Mouse (Mus musculus) liver, adult 2 months (tissue): ENCODE data around the gene Vmp1. TPM values are rescaled to one million over a fixed set of nuclear protein-coding genes. Genes with fewer than 3 reads are reported as not detected.

Experiments used
- DNase-seq: peaks from one replicate; pipeline ENCODE4 v3.0.0-alpha.2; 2011; ENCODE audit warnings: low read depth, low spot score; ENCODE audit errors: extremely low read depth
- H3K27ac ChIP-seq: fragments of 200-500 bp; replicated peaks from 2 replicates; pipeline ENCODE4 v1.5.1; 2012; ENCODE audit warnings: low read depth, mild to moderate bottlenecking, control low read depth, inconsistent platforms, low read length; ENCODE audit not compliant: insufficient read depth
- H3K27me3 ChIP-seq: fragments of 200-500 bp; 2 replicates; pipeline ENCODE4 v1.6.1; 2012; ENCODE audit warnings: mild to moderate bottlenecking, moderate library complexity, low read length, inconsistent platforms; ENCODE audit not compliant: control insufficient read depth, insufficient read depth
- H3K36me3 ChIP-seq: fragments of 200-500 bp; 2 replicates; pipeline ENCODE4 v1.6.1; 2012; ENCODE audit warnings: low read length, inconsistent platforms; ENCODE audit not compliant: control insufficient read depth, insufficient read depth
- H3K4me1 ChIP-seq: fragments of 200-500 bp; 2 replicates; pipeline ENCODE4 v1.6.1; 2011; ENCODE audit warnings: low read length; ENCODE audit not compliant: control insufficient read depth, insufficient read depth
- H3K4me3 ChIP-seq: fragments of 200-500 bp; 2 replicates; pipeline ENCODE4 v1.5.1; 2011; ENCODE audit warnings: low read depth, mild to moderate bottlenecking, control low read depth, low read length, moderate library complexity; ENCODE audit not compliant: insufficient read depth
- H3K79me2 ChIP-seq: fragments of 200-500 bp; 2 replicates; pipeline ENCODE4 v1.6.1; 2012; ENCODE audit warnings: inconsistent platforms, mild to moderate bottlenecking, low read length, moderate library complexity; ENCODE audit not compliant: control insufficient read depth, insufficient read depth
- H3K9ac ChIP-seq: fragments of 200-500 bp; 2 replicates; pipeline ENCODE4 v1.6.1; 2012; ENCODE audit warnings: low read depth, mild to moderate bottlenecking, control low read depth, inconsistent platforms, low read length
- CTCF ChIP-seq: fragments of 200-500 bp; IDR thresholded peaks from 2 replicates; pipeline ENCODE4 v1.5.1; 2011; ENCODE audit warnings: low read depth, low read length, control low read depth
- POLR2A ChIP-seq: fragments of 200-500 bp; IDR thresholded peaks from 2 replicates; pipeline ENCODE4 v1.6.1; 2011; ENCODE audit warnings: low read length, control low read depth; ENCODE audit not compliant: insufficient read depth; ENCODE audit errors: extremely low read depth
- WGBS: fragments of 180-500 bp; shearing (Covaris S2); methylation state at CpG from one replicate; pipeline ENCODE4 v1.1.7; 2018; 5-methylcytosine and 5-hydroxymethylcytosine counted together
- polyA plus RNA-seq: library from polyadenylated mRNA; depleted of rRNA; stranded (reverse); fragments of >200 nt; gene quantifications from 2 replicates; pipeline ENCODE4 v1.2.3, GENCODE M21; 2012
- total RNA-seq: library from RNA; depleted of rRNA; stranded (reverse); fragments of >200 nt; gene quantifications from 2 replicates; pipeline ENCODE4 v1.2.3, GENCODE M21; 2014

Vmp1 gene
- total and polyA plus RNA-seq, 2 experiments: 37.8 to 93.6 TPM

DNA sequence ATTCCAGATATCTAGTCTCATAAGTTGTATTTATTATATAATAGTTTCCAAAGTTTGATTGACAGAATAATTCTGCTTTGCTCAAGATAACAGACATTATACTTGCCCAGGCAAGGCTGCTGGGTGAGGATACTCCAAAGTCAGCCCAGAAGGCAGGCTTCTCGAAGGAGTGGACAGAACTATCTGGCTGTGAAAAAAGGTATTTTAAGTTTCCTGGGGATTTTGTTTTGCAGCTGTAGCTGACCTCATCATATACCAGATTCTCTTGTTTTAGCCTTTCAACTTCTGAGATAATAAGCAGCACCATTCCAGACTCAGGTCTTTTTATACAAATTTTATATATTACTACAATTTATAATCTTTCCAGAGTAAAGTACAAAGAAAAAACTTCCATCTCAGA lies 34.1 kb downstream of the Vmp1 start:
- TF ChIP-seq POLR2A: no peak
- no peak for TF ChIP-seq CTCF
- H3K4me1 ChIP-seq: peaks cover 2% of the 10 kb centered on the region; the same call in 1 of the 2 replicates
- no peaks in the 10 kb centered on the region for H3K27me3 ChIP-seq
- DNase-seq: no peak
- H3K4me3 ChIP-seq: no peak overlapping the region
- H3K9ac ChIP-seq: no peak overlapping the region
- peaks cover 6% of the 10 kb centered on the region; the same call in 1 of the 2 replicates for H3K79me2 ChIP-seq
- 93% methylated on average over 1 of the region's 1 CpGs for WGBS
- H3K27ac ChIP-seq: no peak overlapping the region
- H3K36me3 ChIP-seq: peaks cover 19% of the 10 kb centered on the region

DNA sequence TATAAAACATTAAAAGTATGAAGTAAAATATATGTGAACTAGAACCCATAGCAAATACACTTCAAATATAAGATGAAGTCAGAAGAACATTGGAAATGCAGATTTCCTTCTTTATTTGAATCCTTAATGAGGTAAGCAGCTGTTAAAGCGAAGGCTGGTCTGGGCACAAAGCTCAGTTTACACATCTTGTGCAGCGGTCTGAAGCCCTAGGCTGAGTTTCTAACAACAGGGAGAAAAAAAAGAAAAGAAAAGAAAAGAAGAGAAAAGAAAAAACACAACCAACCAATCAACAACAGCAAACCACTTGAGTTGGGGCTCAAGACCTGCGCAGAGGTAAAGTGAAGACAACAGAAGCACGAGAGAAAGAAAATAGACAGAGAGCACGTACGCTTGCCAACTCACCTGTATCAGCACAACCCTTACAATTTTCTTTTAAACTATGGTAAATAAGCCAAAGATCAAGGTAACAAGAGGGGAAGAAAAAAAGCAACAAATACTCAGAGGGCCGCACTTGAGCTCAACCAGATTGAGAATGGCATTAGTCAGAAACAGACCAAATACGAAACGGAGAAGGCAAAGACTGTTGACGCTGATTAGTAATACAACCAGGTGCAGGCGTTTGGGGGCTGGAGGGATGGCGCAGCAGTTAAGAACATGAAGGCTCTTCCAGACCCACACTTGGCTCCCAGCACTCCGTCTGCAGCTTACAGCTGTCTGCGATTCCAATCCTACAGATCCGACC lies 35.8 kb downstream of the Vmp1 start:
- TF ChIP-seq POLR2A: no peak
- TF ChIP-seq CTCF: no peak
- 95% methylated on average over 15 of the region's 15 CpGs for WGBS

DNA sequence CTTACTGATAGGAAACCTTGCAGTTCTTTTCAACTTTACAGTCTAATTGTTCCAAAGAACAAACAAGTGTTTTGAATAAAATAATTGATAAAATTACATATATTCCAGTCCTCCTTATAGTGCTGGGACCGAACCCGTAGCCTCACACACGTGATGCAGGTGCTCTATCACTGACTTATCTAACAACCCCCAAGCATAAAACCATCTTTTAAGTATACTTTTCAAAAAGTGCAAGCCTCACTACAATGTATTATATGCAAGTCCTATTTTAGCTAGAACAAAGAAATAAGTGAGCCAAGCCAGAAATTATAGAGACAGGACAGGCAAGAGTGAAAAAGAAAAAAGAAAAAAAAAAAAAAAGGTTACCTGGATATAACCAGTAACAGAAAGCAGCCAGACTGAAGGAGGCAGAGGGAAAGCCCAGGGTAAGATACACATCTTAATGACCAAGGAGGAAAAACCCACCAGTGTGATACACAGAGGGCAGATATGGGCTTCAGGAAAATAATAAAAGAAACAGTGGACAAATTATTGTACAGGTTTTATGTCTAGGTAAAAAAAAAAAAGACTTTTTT lies 36.7 kb downstream of the Vmp1 start:
- WGBS: 94% methylated on average over 3 of the region's 3 CpGs
- no peak for TF ChIP-seq POLR2A
- TF ChIP-seq CTCF: no peak
- no peaks in the 10 kb centered on the region for H3K4me1 ChIP-seq
- no peak overlapping the region for H3K4me3 ChIP-seq
- H3K79me2 ChIP-seq: peaks cover 6% of the 10 kb centered on the region; the same call in 1 of the 2 replicates
- H3K27me3 ChIP-seq: no peaks in the 10 kb centered on the region
- H3K9ac ChIP-seq: no peak overlapping the region
- DNase-seq: no peak
- H3K36me3 ChIP-seq: peaks cover 28% of the 10 kb centered on the region
- no peak overlapping the region for H3K27ac ChIP-seq

More for the DNA sequence above, 35.8 kb downstream of the Vmp1 start:
- DNase-seq: no peak
- peaks cover 26% of the 10 kb centered on the region for H3K36me3 ChIP-seq
- H3K27ac ChIP-seq: no peak overlapping the region
- H3K4me3 ChIP-seq: no peak overlapping the region
- H3K27me3 ChIP-seq: no peaks in the 10 kb centered on the region
- H3K9ac ChIP-seq: no peak overlapping the region
- peaks cover 6% of the 10 kb centered on the region; the same call in 1 of the 2 replicates for H3K79me2 ChIP-seq
- H3K4me1 ChIP-seq: no peaks in the 10 kb centered on the region

DNA sequence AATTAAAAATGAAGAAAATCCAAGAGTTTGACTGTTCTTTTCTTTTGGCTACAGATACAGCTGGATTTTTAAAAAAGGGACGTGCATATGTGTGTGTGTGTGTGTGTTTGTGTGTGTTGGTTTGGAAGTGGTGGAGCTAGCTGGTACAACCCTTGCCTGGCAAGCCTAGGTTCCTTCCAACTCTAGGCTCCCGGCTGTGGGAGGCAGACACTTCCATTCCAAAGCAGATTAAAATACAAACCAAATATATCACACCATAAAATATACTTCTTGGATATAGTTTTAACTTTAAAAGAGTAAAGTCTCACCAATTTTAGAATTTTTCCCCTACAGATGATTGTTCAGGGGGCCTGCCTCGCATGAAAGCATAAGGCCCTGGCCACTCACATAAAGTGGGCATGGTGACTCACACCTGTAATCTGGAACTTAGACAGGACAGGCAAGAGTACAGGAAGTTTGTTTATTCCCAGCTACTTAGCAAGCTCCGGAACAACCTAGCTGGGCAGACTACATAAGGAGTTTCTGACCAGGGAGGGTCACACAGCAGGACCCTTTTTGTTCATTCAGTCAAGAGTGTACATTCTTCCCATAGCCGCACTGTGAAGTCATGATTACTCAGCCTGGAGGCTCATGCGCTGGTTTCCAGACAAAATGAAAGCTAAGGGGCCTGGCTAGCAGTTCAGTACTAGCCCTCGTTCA lies 37.4 kb downstream of the Vmp1 start:
- Histone ChIP-seq H3K27ac (no peak overlapping the region), H3K4me1 (no peaks in the 10 kb centered on the region), H3K9ac (no peak overlapping the region), H3K27me3 (no peaks in the 10 kb centered on the region), H3K4me3 (no peak overlapping the region), H3K36me3 (peaks cover 31% of the 10 kb centered on the region), H3K79me2 (peaks cover 6% of the 10 kb centered on the region; the same call in 1 of the 2 replicates)
- TF ChIP-seq CTCF: no peak
- no peak for TF ChIP-seq POLR2A
- no peak for DNase-seq
- 72% methylated on average over 7 of the region's 7 CpGs for WGBS

DNA sequence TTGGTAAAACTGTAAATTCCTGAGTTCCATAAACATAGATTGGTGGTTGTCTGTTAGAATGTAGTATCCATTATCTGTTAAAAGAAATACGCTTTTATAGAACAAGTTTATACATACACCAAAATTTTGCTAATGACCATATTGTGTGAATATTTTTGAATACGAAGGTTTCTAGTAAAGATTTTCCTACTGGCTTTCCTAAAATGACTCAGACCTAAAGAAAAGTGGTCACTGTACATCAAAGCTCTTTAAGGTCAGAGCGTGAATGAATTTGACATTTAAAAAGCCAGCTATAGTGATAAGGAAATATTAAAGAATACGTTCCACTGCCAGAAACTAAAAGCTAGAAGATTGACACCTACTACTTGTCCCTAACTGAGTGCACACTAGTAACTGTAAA lies 39.1 kb downstream of the Vmp1 start:
- no peaks in the 10 kb centered on the region for H3K27me3 ChIP-seq
- DNase-seq: no peak
- H3K4me3 ChIP-seq: no peak overlapping the region
- no peak for TF ChIP-seq CTCF
- no peak for TF ChIP-seq POLR2A
- peaks cover 30% of the 10 kb centered on the region for H3K36me3 ChIP-seq
- H3K4me1 ChIP-seq: no peaks in the 10 kb centered on the region
- WGBS: 96% methylated on average over 4 of the region's 4 CpGs
- no peak overlapping the region for H3K9ac ChIP-seq
- H3K79me2 ChIP-seq: peaks cover 6% of the 10 kb centered on the region; the same call in 1 of the 2 replicates
- no peak overlapping the region for H3K27ac ChIP-seq
